Mouse (Mus musculus) G1E (cell line): ENCODE data around the gene Stag1.

ENCODE experiments used
- CTCF ChIP-seq: IDR thresholded peaks from 2 replicates; pipeline ENCODE4 v1.5.1; 2012; ENCODE audit warnings: low read depth, low read length, inconsistent platforms, mixed read lengths
- GATA1 ChIP-seq: IDR thresholded peaks from 2 replicates; pipeline ENCODE4 v1.6.1; 2012; ENCODE audit warnings: borderline replicate concordance, low read length, inconsistent platforms, mixed read lengths
- GATA2 ChIP-seq: IDR thresholded peaks from 2 replicates; pipeline ENCODE4 v1.6.1; 2012; ENCODE audit warnings: low read depth, low read length, inconsistent platforms, borderline replicate concordance
- POLR2AphosphoS5 ChIP-seq: IDR thresholded peaks from 2 replicates; pipeline ENCODE4 v1.6.1; 2012; ENCODE audit warnings: low read depth, low read length, inconsistent platforms; ENCODE audit not compliant: insufficient replicate concordance
- TAL1 ChIP-seq: conservative IDR thresholded peaks from 2 replicates; pipeline ENCODE4 v1.6.1; 2012; ENCODE audit warnings: low read depth, low read length, inconsistent platforms, mixed read lengths

- no peak for TF ChIP-seq CTCF
- TF ChIP-seq GATA1: no peak
- no peak for TF ChIP-seq TAL1
- no peak for TF ChIP-seq POLR2AphosphoS5
- TF ChIP-seq GATA2: no peak
These were observed 393.0 kb downstream of the Stag1 start for GRCm38 (mm10) chr9:100990609-100991008.
